Mouse (Mus musculus): ENCODE results near the gene Uncx.

Gene Uncx

GRCm38 (mm10) chr5:139542556-139542955 lies 738 bp upstream of the Uncx start:
- peak; percentile 9 for DNase-seq (ENCODE audit: low read depth, low spot score)

DNA sequence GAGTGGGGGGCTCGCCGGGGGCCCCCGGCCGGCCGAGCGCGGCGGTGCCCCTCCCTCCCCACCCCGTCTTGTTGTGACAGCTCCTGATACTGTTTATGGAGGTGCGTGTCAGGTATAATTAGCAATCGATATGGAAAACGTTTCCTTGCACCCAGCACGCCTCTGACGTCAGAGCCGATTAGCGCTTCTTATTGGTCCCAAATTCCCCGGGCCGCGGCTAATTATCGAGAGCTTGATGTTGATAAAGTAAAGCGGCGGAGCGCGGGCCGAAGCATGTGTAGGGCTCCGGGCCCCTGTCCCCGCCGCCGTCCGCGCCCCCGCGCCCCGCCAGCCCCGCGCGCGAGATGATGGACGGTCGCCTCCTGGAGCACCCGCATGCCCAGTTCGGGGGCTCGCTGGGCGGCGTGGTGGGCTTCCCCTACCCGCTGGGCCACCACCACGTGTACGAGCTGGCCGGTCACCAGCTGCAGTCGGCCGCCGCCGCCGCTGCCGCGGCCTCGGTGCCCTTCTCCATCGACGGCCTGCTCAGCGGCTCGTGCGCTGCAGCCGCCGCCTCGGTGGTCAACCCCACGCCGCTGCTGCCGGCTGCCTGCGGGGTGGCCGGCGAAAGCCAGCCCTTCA lies 466 bp downstream of the Uncx start:
- DNase-seq (ENCODE audit: low read depth, low spot score), result peak; percentile 83

GRCm38 (mm10) chr5:139544271-139545135 lies 1.2 kb downstream of the Uncx start:
- DNase-seq (ENCODE audit: low read depth, low spot score), result peak; percentile 61

- no peak for DNase-seq (ENCODE audit: low read depth, low spot score)
These were observed 1.9 kb downstream of the Uncx start for GRCm38 (mm10) chr5:139545221-139545620.

DNA sequence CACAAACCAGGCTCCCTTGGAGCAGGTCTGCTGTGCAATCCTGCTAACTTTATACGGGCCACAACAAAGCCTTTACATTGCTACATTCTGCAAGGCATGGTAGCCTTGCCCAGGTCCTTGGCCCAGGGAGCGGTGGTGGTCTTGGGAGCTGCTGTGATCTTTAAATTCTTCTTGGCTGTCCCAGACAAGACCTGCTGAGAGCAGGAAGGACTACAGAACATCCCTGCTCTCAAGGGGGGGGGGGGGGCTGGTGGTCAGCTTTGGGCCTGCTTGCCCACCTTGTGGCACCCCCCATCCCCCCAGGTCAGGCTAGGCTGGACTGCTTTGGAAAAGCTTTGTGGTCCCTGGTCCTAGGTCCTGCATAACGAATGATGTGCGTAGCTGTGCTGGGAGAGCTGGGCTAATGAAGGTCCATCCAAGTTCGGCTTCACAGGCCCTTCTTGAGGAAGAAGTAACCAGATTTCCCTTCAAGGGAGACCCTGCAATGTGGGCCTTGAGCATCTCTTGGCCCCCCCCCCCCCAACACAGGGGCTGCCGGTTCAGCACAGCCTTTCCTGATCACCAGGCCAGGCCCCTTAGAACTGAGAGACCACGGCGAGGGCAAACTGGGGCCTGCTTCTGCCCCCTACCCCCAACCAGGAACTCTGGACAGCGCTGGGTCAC lies 2.5 kb downstream of the Uncx start:
- DNase-seq (ENCODE audit: low read depth, low spot score), result no peak

GRCm38 (mm10) chr5:139546336-139546770 lies 3.1 kb downstream of the Uncx start:
- DNase-seq (ENCODE audit: low read depth, low spot score), result no peak

DNA sequence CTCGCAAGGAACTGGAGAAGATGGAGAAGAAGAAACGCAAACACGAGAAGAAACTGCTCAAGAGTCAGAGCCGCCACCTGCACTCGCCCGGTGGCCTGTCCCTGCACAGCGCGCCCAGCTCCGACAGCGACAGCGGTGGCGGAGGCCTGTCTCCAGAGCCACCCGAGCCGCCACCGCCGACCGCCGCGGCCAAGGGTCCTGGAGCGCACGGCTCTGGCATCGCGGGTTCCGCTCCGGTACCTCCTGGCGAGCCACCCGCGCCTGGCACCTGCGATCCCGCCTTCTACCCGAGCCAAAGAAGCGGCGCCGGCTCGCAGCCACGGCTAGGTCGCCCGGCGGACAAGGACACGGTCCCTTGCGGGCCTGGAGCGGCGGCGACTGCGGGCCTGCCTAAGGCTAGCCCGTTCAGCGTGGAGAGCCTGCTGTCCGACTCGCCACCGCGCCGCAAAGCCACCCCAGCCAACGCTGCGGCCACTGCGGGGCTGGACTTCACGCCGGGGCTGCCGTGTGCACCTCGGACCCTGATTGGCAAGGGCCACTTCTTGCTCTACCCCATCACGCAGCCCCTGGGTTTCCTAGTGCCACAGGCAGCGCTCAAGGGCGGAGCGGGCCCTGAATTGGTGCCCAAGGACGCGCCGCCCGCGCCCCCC lies 3.6 kb downstream of the Uncx start:
- peak; percentile 47 for DNase-seq (ENCODE audit: low read depth, low spot score)

DNA sequence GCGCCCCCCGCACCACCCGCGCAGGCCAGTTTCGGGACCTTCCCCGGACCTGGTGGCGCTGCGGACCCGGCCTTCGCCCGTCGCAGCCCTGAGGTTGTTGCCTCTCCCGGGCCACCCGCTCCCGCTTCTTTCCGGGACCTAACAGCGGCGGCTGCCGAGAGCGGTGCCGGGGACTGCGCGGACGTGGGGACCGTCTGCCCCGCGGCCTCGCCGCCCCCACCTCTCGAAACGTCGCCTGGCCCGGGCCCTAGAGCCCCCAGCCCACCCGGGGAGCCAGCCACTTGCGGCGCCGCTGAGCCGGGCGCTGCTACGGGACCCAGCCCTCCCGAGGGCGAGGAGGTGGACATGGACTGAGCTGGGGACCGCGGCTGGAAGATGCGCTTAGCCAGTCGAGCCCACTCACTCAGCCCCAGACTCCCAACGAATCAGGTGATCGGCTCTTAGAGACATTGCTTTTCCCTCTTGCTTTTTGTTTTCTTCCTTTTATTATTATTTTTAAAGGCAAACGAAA lies 4.2 kb downstream of the Uncx start:
- no peak for DNase-seq (ENCODE audit: low read depth, low spot score)

- peak; percentile 74 for DNase-seq (ENCODE audit: low read depth, low spot score)
These were observed 10.4 kb downstream of the Uncx start for GRCm38 (mm10) chr5:139553446-139554273.

DNA sequence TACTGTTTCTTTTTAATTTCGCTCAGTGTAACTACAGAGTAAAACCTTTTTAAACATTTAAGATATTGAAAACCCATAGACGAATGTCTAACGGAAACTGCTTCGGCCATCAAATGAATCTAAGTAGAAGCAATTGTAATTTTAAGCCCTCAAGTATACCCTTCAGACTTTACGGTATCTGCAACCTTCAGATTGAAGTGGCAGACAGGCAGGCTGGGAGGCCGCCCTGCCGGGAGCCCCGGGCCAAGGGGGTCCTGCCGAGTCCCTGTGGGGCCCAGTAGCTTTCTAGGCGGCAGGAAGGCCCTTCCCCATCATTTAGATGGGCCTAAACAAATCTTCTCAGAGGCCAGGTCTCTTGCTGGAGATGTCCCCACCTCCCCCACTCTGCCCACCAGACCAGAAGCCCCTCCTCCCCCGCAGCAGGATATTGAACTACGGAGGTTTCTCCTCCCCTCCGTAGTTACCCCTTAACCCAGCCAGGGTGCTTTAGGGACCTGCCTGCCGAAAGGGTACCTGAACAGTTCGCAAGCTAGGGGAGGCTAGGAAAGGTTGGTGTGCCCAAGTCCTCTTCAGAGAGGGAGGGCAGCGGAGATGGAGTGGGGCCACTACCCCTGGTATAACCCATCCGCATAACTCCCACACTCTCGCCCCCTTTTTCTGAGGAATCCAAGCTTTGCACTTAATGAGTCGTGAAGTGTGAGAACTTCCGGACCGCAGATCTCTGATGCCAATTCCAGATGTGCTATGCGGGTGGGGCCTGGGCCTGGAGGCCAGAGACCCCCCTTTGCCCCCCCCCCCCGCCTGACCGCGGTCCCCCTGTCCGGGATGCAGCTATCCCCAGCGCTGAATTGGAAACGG lies 11.4 kb downstream of the Uncx start:
- no peak for DNase-seq (ENCODE audit: low read depth, low spot score)

- no peak for DNase-seq (ENCODE audit: low read depth, low spot score)
These were observed 12.3 kb downstream of the Uncx start for GRCm38 (mm10) chr5:139555476-139556115.

GRCm38 (mm10) chr5:139556116-139556678 lies 12.9 kb downstream of the Uncx start:
- DNase-seq (ENCODE audit: low read depth, low spot score), result no peak

GRCm38 (mm10) chr5:139557079-139557478 lies 13.8 kb downstream of the Uncx start:
- DNase-seq (ENCODE audit: low read depth, low spot score), result no peak

GRCm38 (mm10) chr5:139557531-139558467 lies 14.5 kb downstream of the Uncx start:
- DNase-seq (ENCODE audit: low read depth, low spot score), result peak; percentile 64

GRCm38 (mm10) chr5:139558468-139558804 lies 15.1 kb downstream of the Uncx start:
- DNase-seq (ENCODE audit: low read depth, low spot score), result peak; percentile 63

- DNase-seq (ENCODE audit: low read depth, low spot score), result no peak
These were observed 15.8 kb downstream of the Uncx start for GRCm38 (mm10) chr5:139558917-139559660.

DNA sequence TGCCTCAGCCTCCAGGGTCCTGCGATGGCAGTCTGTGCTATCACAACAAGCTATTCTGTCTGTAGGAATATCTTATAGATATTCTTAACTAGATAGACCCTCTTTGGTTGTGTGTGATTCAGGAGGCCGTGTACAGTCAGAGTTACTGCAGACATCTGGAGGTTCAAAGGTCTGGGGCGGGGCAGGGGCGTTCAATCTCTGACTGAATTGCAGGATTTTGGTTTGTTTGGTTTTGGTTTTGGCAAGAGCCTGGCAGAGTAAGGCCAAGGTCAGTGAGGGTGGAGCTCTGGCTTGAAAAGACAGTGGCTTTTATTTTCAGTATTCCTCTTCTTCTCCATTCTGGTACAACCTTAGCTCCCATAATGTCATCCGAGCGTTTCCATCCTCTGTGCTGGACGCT lies 16.5 kb downstream of the Uncx start:
- DNase-seq (ENCODE audit: low read depth, low spot score), result no peak
